Mouse (Mus musculus) small intestine, adult 2 months (tissue): Measurements from ENCODE around the gene Samd10. TPM values are rescaled to one million over a fixed set of nuclear protein-coding genes. Genes with fewer than 3 reads are reported as not detected.

Experiments
- H3K27ac ChIP-seq: fragments of 200-500 bp; 2 replicates; pipeline ENCODE4 v1.5.1; 2012; ENCODE audit warnings: low read depth, low read length, control low read depth, inconsistent platforms; ENCODE audit not compliant: insufficient read depth
- H3K27me3 ChIP-seq: fragments of 200-500 bp; 2 replicates; pipeline ENCODE4 v1.6.1; 2012; ENCODE audit warnings: mild to moderate bottlenecking, moderate library complexity, low read length, inconsistent platforms; ENCODE audit not compliant: control insufficient read depth, insufficient read depth
- H3K36me3 ChIP-seq: fragments of 200-500 bp; 2 replicates; pipeline ENCODE4 v1.6.1; 2012; ENCODE audit warnings: mild to moderate bottlenecking, low read length, control low read depth, inconsistent platforms; ENCODE audit not compliant: control insufficient read depth, insufficient read depth
- H3K4me1 ChIP-seq: fragments of 200-500 bp; 2 replicates; pipeline ENCODE4 v1.6.1; 2012; ENCODE audit warnings: low read length, inconsistent platforms, mixed read lengths; ENCODE audit not compliant: control insufficient read depth, insufficient read depth, insufficient read length
- H3K4me3 ChIP-seq: fragments of 200-500 bp; 2 replicates; pipeline ENCODE4 v1.5.1; 2012; ENCODE audit warnings: low read depth, mild to moderate bottlenecking, control low read depth, inconsistent platforms, low read length, moderate library complexity
- CTCF ChIP-seq: fragments of 200-500 bp; IDR thresholded peaks from 2 replicates; pipeline ENCODE4 v1.5.1; 2012; ENCODE audit warnings: low read depth, mild to moderate bottlenecking, control low read depth, inconsistent platforms, low read length, moderate library complexity, mixed read lengths; ENCODE audit not compliant: insufficient replicate concordance, insufficient read length; ENCODE audit errors: extremely low read depth
- POLR2A ChIP-seq: fragments of 200-500 bp; IDR thresholded peaks from 2 replicates; pipeline ENCODE4 v1.6.1; 2012; ENCODE audit warnings: low read depth, mild to moderate bottlenecking, control low read depth, inconsistent platforms, low read length, moderate library complexity
- WGBS: fragments of 180-500 bp; shearing (Covaris S2); methylation state at CpG from one replicate; pipeline ENCODE4 v1.1.7; 2018; 5-methylcytosine and 5-hydroxymethylcytosine counted together
- polyA plus RNA-seq: library from polyadenylated mRNA; depleted of rRNA; stranded (reverse); fragments of >200 nt; gene quantifications from 2 replicates; pipeline ENCODE4 v1.2.3, GENCODE M21; 2012

Samd10 gene
- polyA plus RNA-seq, 1 experiment, result 26.0 TPM

DNA sequence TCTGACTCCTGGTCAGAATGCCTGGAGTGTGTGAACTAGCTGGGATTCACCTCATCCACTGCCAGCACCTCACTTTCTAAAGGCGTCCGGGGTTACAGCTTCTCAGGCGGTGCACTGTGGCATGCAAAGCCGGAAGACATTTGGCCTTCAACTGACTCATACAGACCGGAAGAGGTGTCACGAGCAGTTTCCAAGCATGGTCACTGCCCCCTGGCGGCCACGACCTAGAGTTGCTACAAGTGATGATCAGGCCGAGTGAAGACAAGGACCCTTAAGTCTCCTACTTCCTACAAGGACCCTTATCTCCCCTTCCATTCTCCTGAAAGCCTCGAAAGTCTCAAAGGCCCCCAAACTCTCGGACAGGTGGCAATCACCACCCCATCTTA lies 18.0 kb downstream of the Samd10 start:
- 0% methylated on average over 11 of the region's 11 CpGs for WGBS
- peak overlapping the region; percentile 85 for H3K4me3 ChIP-seq
- H3K4me1 ChIP-seq, result peaks cover 18% of the 10 kb centered on the region
- H3K36me3 ChIP-seq, result 0 out of 2 replicates have a peak, but pooled peaks cover 5% of the 10 kb centered on the region
- no peaks in the 10 kb centered on the region for H3K27me3 ChIP-seq
- peak overlapping the region; percentile 92 for H3K27ac ChIP-seq
- TF ChIP-seq CTCF (peak; percentile 94), POLR2A (0 out of 2 replicates have a peak, but pooled peaks have one; percentile 28)

DNA sequence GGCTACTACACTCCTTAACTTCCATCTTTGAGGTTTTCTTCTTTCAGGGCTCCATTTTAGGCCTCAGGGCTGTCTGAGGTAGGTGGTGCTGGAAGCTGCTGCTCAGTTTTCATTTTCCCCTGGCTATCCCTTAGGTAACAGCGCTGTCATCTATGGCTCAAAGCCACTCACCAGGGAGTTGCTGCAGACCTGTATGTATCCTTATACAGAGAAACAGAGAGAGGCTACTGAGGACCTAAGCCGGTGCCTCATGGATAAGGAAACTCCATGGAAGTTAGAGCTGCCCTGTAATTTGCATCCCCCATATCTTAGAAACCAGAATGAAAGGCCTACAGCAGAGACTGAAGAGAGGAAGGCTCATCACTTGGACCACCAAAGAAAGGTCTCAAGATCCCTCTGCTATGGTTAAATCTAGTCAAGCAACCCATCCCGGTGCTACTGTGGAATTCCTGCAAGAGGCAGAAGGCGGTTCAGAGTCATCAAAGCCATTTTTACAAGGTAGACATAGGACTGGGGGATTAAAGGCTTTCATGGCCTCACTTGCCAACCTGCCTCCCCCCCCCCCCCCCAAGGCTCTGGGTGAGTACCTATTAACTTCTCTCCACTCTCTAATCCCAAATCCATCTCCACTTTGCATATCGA lies 18.8 kb downstream of the Samd10 start:
- Histone ChIP-seq H3K36me3 (0 out of 2 replicates have a peak, but pooled peaks cover 5% of the 10 kb centered on the region), H3K27ac (peak overlapping the region; percentile 7; the same call in 1 of the 2 replicates), H3K4me1 (peaks cover 18% of the 10 kb centered on the region), H3K27me3 (no peaks in the 10 kb centered on the region), H3K4me3 (peak overlapping the region; percentile 85)
- WGBS, result 63% methylated on average over 5 of the region's 5 CpGs
- TF ChIP-seq CTCF (no peak), POLR2A (no peak)

- Histone ChIP-seq H3K36me3 (peaks cover 5% of the 10 kb centered on the region; the same call in 1 of the 2 replicates), H3K4me3 (no peak overlapping the region)
- 89% methylated on average over 1 of the region's 1 CpGs for WGBS
Observed at GRCm38 (mm10) chr2:181579681-181580080, 19.3 kb downstream of the Samd10 start.

DNA sequence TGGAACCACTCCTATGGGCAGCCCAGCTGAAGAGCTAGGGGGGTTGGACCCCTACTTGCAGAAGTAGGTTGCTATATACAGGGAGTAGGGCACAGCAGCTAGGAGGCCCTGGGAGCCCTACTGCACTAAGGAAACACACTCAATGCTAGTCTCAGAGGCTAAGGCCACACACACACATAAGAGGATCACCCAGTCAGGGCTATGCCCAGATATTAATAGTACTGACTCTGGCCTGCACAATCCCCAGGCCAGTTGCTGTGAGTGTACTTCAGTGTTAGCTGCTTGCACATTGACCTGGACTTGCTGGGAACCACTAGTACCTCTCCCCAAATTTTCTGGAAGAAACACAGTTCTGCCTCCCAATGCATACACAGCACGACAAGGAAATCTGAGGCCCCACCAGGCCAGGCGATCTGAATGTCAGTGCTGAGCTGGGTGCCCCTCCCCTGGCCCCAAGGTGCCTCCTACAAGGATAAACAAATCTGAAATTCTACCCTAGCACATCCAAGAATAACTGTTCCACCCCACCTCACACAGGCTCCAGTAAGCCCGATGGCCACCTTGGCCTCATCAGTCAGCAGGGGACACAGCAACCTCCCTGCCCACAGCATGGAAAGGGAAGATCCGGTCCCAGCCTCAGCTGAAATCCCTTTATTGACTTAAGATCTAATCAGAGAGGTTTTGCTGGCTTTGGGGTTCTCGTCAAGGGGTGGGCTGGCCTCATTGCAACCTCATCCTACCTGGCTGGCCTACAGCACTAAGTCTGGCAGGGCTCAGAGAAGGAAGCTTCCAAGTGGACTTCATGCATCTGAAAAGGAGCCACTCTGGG lies 20.0 kb downstream of the Samd10 start:
- 52% methylated on average over 5 of the region's 5 CpGs for WGBS
- H3K27ac ChIP-seq, result no peak overlapping the region
- H3K4me1 ChIP-seq, result peaks cover 18% of the 10 kb centered on the region
- H3K4me3 ChIP-seq, result no peak overlapping the region
- TF ChIP-seq CTCF (no peak), POLR2A (no peak)
- H3K27me3 ChIP-seq, result no peaks in the 10 kb centered on the region
- H3K36me3 ChIP-seq, result peaks cover 9% of the 10 kb centered on the region

More at GRCm38 (mm10) chr2:181579681-181580080, 19.3 kb downstream of the Samd10 start:
- Histone ChIP-seq H3K4me1 (peaks cover 18% of the 10 kb centered on the region), H3K27me3 (no peaks in the 10 kb centered on the region), H3K27ac (no peak overlapping the region)
- TF ChIP-seq POLR2A (no peak), CTCF (no peak)

- TF ChIP-seq CTCF, result no peak
- TF ChIP-seq POLR2A, result no peak
- Histone ChIP-seq H3K36me3 (peaks cover 16% of the 10 kb centered on the region), H3K4me3 (no peak overlapping the region), H3K4me1 (peaks cover 18% of the 10 kb centered on the region), H3K27ac (no peak overlapping the region), H3K27me3 (no peaks in the 10 kb centered on the region)
- 65% methylated on average over 7 of the region's 7 CpGs for WGBS
Observed at GRCm38 (mm10) chr2:181577981-181578581, 20.9 kb downstream of the Samd10 start.

DNA sequence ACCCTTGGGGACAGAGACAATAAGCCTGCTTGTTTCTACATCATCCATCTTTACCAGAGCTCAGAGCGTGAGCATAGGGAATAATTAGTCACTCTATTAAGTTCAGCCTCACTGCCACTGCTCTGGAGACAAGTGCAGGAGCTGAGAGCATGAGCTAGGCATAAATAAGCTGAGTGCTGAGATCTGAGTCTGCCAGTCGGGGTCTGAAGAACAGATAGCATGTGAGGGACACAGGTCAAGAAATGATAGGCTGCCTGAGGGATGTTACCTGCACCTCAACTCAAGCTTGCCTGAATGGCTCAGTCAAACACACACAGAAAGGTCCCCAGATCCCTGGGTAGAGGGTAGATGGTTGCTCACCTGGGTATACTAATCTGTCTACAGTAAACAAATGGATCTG lies 21.9 kb downstream of the Samd10 start:
- 82% methylated on average over 2 of the region's 2 CpGs for WGBS
- Histone ChIP-seq H3K4me3 (no peak overlapping the region), H3K36me3 (peaks cover 22% of the 10 kb centered on the region), H3K4me1 (peaks cover 10% of the 10 kb centered on the region), H3K27me3 (no peaks in the 10 kb centered on the region), H3K27ac (no peak overlapping the region)
- TF ChIP-seq POLR2A, result no peak

DNA sequence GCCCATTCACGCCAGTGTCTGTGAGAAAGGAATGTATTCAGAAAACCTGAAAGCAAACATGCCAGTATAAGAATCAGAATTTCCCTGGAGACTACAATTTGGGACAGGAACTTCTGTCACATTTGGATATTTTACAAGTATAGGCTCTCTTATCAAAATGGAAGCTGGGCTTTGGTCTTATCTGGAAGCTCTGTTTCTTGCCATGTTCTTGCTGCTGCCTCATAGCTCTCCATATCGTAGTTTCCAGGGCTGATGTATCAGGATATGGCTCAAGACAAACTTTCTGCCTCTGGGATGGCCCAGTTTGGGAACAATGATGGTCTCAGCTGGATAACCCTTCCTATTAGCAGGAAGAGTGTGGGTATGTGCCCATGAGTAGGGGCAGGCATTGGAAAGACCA lies 22.4 kb downstream of the Samd10 start:
- TF ChIP-seq POLR2A (no peak), CTCF (no peak)
- 90% methylated on average over 2 of the region's 2 CpGs for WGBS

More for the DNA sequence above, 22.4 kb downstream of the Samd10 start:
- Histone ChIP-seq H3K27ac (no peak overlapping the region), H3K4me1 (peaks cover 8% of the 10 kb centered on the region; the same call in 1 of the 2 replicates), H3K36me3 (peaks cover 22% of the 10 kb centered on the region), H3K27me3 (no peaks in the 10 kb centered on the region), H3K4me3 (no peak overlapping the region)
